Mouse (Mus musculus) megakaryocyte, adult 5-6 weeks (primary cell): ENCODE results near the gene Lamb1. TPM values are rescaled to one million over a fixed set of nuclear protein-coding genes. Genes with fewer than 3 reads are reported as not detected.

Source experiments
- ATAC-seq: 2 replicates; pipeline ENCODE4 v1.8.0; 2016; ENCODE audit warnings: mild to moderate bottlenecking, inconsistent platforms; ENCODE audit not compliant: poor library complexity, severe bottlenecking
- total RNA-seq, 2 experiments: library from RNA; stranded (forward) in 1 of 2; stranded (reverse) in 1 of 2; fragments of 153-499, 151-499 nt in 1 of 2; fragments of 221-1000, 200-1000 nt in 1 of 2; gene quantifications; 2 replicates each; pipeline versions ENCODE4 v1.2.3 to v1.2.4; 2015 to 2017

Gene Lamb1
- total RNA-seq, 2 experiments from 2014 or later: 0.20 to 2.5 TPM

- no peak for ATAC-seq
These were observed 16.4 kb upstream of the Lamb1 start for GRCm38 (mm10) chr12:31248681-31249080.

GRCm38 (mm10) chr12:31252259-31252658 is 12.8 kb upstream of the Lamb1 start:
- no peak for ATAC-seq

GRCm38 (mm10) chr12:31254978-31255377 is 10.1 kb upstream of the Lamb1 start:
- ATAC-seq: no peak

- no peak for ATAC-seq
These were observed 8.7 kb upstream of the Lamb1 start for GRCm38 (mm10) chr12:31256121-31256903.

- ATAC-seq: no peak
These were observed 3.2 kb upstream of the Lamb1 start for GRCm38 (mm10) chr12:31261882-31262281.

GRCm38 (mm10) chr12:31263921-31264320 is 1.1 kb upstream of the Lamb1 start:
- no peak for ATAC-seq

- ATAC-seq: no peak
These were observed 843 bp downstream of the Lamb1 start for GRCm38 (mm10) chr12:31265722-31266431.

GRCm38 (mm10) chr12:31266686-31267085 is 1.7 kb downstream of the Lamb1 start:
- no peak for ATAC-seq

- ATAC-seq: no peak
These were observed 2.3 kb downstream of the Lamb1 start for GRCm38 (mm10) chr12:31267363-31267762.

- no peak for ATAC-seq
These were observed 3.3 kb downstream of the Lamb1 start for GRCm38 (mm10) chr12:31268315-31268714.

- ATAC-seq: no peak
These were observed 4.1 kb downstream of the Lamb1 start for GRCm38 (mm10) chr12:31269020-31269597.

GRCm38 (mm10) chr12:31270361-31270760 is 5.3 kb downstream of the Lamb1 start:
- ATAC-seq: no peak

GRCm38 (mm10) chr12:31270776-31271175 is 5.7 kb downstream of the Lamb1 start:
- ATAC-seq: no peak

- no peak for ATAC-seq
These were observed 6.5 kb downstream of the Lamb1 start for GRCm38 (mm10) chr12:31271361-31272011.

- no peak for ATAC-seq
These were observed 7.1 kb downstream of the Lamb1 start for GRCm38 (mm10) chr12:31272012-31272735.

GRCm38 (mm10) chr12:31272846-31273245 is 7.8 kb downstream of the Lamb1 start:
- ATAC-seq: no peak

- ATAC-seq: no peak
These were observed 8.6 kb downstream of the Lamb1 start for GRCm38 (mm10) chr12:31273646-31274045.

GRCm38 (mm10) chr12:31275411-31275810 is 10.4 kb downstream of the Lamb1 start:
- ATAC-seq: no peak

- no peak for ATAC-seq
These were observed 13.2 kb downstream of the Lamb1 start for GRCm38 (mm10) chr12:31278270-31278669.

- ATAC-seq: no peak
These were observed 15.3 kb downstream of the Lamb1 start for GRCm38 (mm10) chr12:31280318-31280717.
